ENCODE assay signal across 22 mouse cellular contexts in genomic region chr15:95131401-95131800, GRCm38 (mm10).
A peak's percentile ranks its signal among the peaks of the same experiment; 100 is the strongest.
DNase-seq lines count a peak whose midpoint lies in the region; TF ChIP-seq lines count a peak whose summit lies in the region.
"Had no signal": no experiment of that assay in that cellular context is flagged by ENCODE, and none has a peak within 500 bp of the region (broad histone marks: within the 10 kb centered on the region; RNA-seq: fewer than 3 reads in every experiment).

No protein-coding gene starts in this region.

- H3K4me3 ChIP-seq in ES-E14 (ENCODE audit: insufficient read depth in 1 of 2, low read depth in 1 of 2, low read length in 2 of 2, poor library complexity in 1 of 2, severe bottlenecking in 1 of 2): no peak overlapping the region
- no peak overlapping the region for H3K4me3 ChIP-seq in layer of hippocampus, adult 2 months

- no peak overlapping the region for H3K9ac ChIP-seq in ES-E14 (ENCODE audit: insufficient read depth, low read depth, low read length, poor library complexity, severe bottlenecking)

- DNase-seq in ES-CJ7 (ENCODE audit: low read depth, low spot score): peak; percentile 26
- DNase-seq in ES-E14 (ENCODE audit: low read depth, low spot score): peak; percentile 6
- peak; percentile 50 for DNase-seq in R1 (ENCODE audit: low read depth, low spot score)
- DNase-seq in ZHBTc4 (ENCODE audit: low read depth, low spot score): peak; percentile 53
- DNase-seq in right cerebral cortex, postnatal 25 days: no peak
- DNase-seq in cerebellum, postnatal 4 days (ENCODE audit: low spot score in 2 of 2): no peak
- no peak for DNase-seq in layer of hippocampus, adult 2 months (ENCODE audit: low spot score in 2 of 2)
- no peak for DNase-seq in thymus, postnatal 4 days
- DNase-seq: adrenal gland, adult 2 months; adrenal gland, adult 8-10 months; adrenal gland, postnatal 10 days; adrenal gland, postnatal 14 days; adrenal gland, postnatal 25 days; adrenal gland, postnatal 36 days; B cell, adult 2 months; cerebellum, adult 11 months; cerebellum, adult 11-12 months; cerebellum, adult 18-20 months; cerebellum, adult 2 months; cerebellum, adult 8-10 months; cerebellum, adult 9-10 months had no signal

- in situ Hi-C loops in ES-E14 (cut with MboI; ENCODE audit: low sequenced_read_pairs in 2 of 2, unreplicated experiment in 2 of 2): no loop called here

- no peaks in the 10 kb centered on the region for H3K9me3 ChIP-seq in ES-E14 (ENCODE audit: control insufficient read depth, insufficient read depth, low read depth, low read length)

- H3K27ac ChIP-seq in ES-E14 (ENCODE audit: insufficient read depth, low read depth, low read length, poor library complexity, severe bottlenecking): no peak overlapping the region
- H3K27ac ChIP-seq in layer of hippocampus, adult 2 months: no peak overlapping the region

- no peak for TF ChIP-seq CTCF in layer of hippocampus, adult 2 months (conservative IDR thresholded peaks at IDR 0.05)

- no peaks in the 10 kb centered on the region for H3K36me3 ChIP-seq in ES-E14 (ENCODE audit: control insufficient read depth, insufficient read depth, low read length, poor library complexity, severe bottlenecking)
- H3K36me3 ChIP-seq: G1E had no signal

- peaks cover 0 to 2% of the 10 kb centered on the region in 2 experiments; a peak in 1 of 4 replicates for H3K4me1 ChIP-seq in ES-E14 (ENCODE audit: control insufficient read depth in 2 of 2, insufficient read depth in 2 of 2, low read length in 2 of 2, poor library complexity in 1 of 2)

TF ChIP-seq in ES-E14, 5 proteins besides CTCF, POLR2A, EP300 and RAD21:
- TF ChIP-seq MAFK (IDR thresholded peaks at IDR 0.05; ENCODE audit: insufficient read depth, low read depth, low read length) (no peak), ZC3H11A (IDR thresholded peaks at IDR 0.05; ENCODE audit: borderline replicate concordance, low read depth, low read length) (no peak), ZNF384 (IDR thresholded peaks at IDR 0.05; ENCODE audit: low read depth, low read length) (no peak), CHD2 (IDR thresholded peaks at IDR 0.05; ENCODE audit: low read depth, low read length) (no peak), HCFC1 (IDR thresholded peaks at IDR 0.05; ENCODE audit: borderline replicate concordance, insufficient read depth, low read length) (no peak)

Comparison
In these comparisons a context has a peak if more than half of its experiments do, and no peak if none do; other contexts are left out.
1. DNase-seq: peak in ES-CJ7 (single experiment), ES-E14 (single experiment), R1 (single experiment) and ZHBTc4 (single experiment); none in right cerebral cortex, postnatal 25 days (single experiment), cerebellum, postnatal 4 days (0 of 2), layer of hippocampus, adult 2 months (0 of 2) and thymus, postnatal 4 days (single experiment).